Mouse (Mus musculus) limb, embryonic 13.5 days (tissue): ENCODE data around the gene Lrrc26. TPM values are rescaled to one million over a fixed set of nuclear protein-coding genes. Genes with fewer than 3 reads are reported as not detected.
A peak's percentile ranks its signal among the peaks of the same experiment; 100 is the strongest.

ENCODE experiments used
- ATAC-seq: fragments of 200-750 bp; cut with Nextera tagmentation; 2 replicates; pipeline ENCODE4 v1.8.0; 2017; ENCODE audit warnings: low read depth, moderate number of reproducible peaks, moderate TSS enrichment; ENCODE audit not compliant: low FRiP score
- H3K27ac ChIP-seq: fragments of 300-500 bp; sonication (generic); 2 replicates; pipeline ENCODE4 v1.5.1; 2015; ENCODE audit warnings: inconsistent platforms, mild to moderate bottlenecking, moderate library complexity
- H3K27me3 ChIP-seq: fragments of 300-500 bp; sonication (generic); 2 replicates; pipeline ENCODE4 v1.6.1; 2015; ENCODE audit warnings: mild to moderate bottlenecking, inconsistent platforms
- H3K36me3 ChIP-seq: fragments of 300-500 bp; sonication (generic); 2 replicates; pipeline ENCODE4 v1.6.1; 2015; ENCODE audit warnings: inconsistent platforms, mild to moderate bottlenecking, moderate library complexity
- H3K4me1 ChIP-seq: fragments of 300-500 bp; sonication (generic); 2 replicates; pipeline ENCODE4 v1.6.1; 2015; ENCODE audit warnings: inconsistent platforms
- H3K4me2 ChIP-seq: fragments of 300-500 bp; sonication (generic); replicated peaks from 2 replicates; pipeline ENCODE4 v1.6.1; 2015; ENCODE audit warnings: inconsistent platforms, mild to moderate bottlenecking, moderate library complexity
- H3K4me3 ChIP-seq: fragments of 300-500 bp; sonication (generic); 2 replicates; pipeline ENCODE4 v1.5.1; 2015; ENCODE audit warnings: moderate library complexity, mild to moderate bottlenecking, inconsistent platforms
- H3K9ac ChIP-seq: fragments of 300-500 bp; sonication (generic); 2 replicates; pipeline ENCODE4 v1.6.1; 2015; ENCODE audit warnings: mild to moderate bottlenecking, inconsistent platforms
- H3K9me3 ChIP-seq: fragments of 300-500 bp; sonication (generic); 2 replicates; pipeline ENCODE4 v1.6.1; 2016; ENCODE audit warnings: inconsistent platforms
- WGBS: fragments of 180-500 bp; shearing (Covaris S2); methylation state at CpG from one replicate; pipeline ENCODE4 v1.1.7; 2015; 5-methylcytosine and 5-hydroxymethylcytosine counted together
- polyA plus RNA-seq: library from polyadenylated mRNA; unstranded; fragments of >200 nt; fragmentation: Nextera tagmentation; extraction: Ambion mirVana; gene quantifications from 2 replicates; pipeline ENCODE4 v1.2.1, GENCODE M21; 2015

Lrrc26 gene
- polyA plus RNA-seq, 1 experiment from 2014 or later: not detected

DNA sequence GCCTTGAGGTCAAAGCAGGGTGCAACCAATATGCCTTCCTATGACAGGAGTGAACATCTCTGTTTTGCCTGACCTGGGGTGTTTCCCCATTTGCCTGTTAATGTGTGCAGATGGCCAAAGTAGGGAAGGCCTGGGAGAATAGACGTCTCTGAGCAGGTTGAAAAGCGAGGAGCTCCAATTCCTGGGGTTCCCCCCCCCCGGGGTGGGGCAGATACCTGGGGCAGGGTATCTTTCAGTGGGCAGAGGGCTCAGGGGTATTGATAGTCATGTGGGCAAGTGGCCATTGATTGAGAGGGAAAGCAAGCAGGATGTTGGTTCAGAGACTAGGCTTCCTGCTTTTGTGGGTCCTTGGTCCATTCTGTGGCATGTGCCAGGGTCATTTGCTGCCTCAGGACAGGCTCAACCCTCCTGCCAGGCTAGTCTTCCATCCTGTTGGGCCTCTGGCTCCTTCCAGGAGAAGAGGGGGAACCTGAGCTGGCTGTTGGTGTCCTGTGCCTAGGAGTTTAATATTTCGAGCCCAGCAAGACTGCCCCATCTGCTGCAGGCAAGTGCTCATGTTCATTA is 21.9 kb upstream of the Lrrc26 start:
- Histone ChIP-seq H3K27me3 (peaks cover 22% of the 10 kb centered on the region), H3K27ac (no peak overlapping the region), H3K4me2 (no peak overlapping the region), H3K9me3 (no peaks in the 10 kb centered on the region), H3K36me3 (peaks cover 27% of the 10 kb centered on the region), H3K9ac (no peak overlapping the region), H3K4me3 (no peak overlapping the region), H3K4me1 (peaks cover 52% of the 10 kb centered on the region)
- 75% methylated on average over 4 of the region's 4 CpGs for WGBS
- no peak for ATAC-seq

DNA sequence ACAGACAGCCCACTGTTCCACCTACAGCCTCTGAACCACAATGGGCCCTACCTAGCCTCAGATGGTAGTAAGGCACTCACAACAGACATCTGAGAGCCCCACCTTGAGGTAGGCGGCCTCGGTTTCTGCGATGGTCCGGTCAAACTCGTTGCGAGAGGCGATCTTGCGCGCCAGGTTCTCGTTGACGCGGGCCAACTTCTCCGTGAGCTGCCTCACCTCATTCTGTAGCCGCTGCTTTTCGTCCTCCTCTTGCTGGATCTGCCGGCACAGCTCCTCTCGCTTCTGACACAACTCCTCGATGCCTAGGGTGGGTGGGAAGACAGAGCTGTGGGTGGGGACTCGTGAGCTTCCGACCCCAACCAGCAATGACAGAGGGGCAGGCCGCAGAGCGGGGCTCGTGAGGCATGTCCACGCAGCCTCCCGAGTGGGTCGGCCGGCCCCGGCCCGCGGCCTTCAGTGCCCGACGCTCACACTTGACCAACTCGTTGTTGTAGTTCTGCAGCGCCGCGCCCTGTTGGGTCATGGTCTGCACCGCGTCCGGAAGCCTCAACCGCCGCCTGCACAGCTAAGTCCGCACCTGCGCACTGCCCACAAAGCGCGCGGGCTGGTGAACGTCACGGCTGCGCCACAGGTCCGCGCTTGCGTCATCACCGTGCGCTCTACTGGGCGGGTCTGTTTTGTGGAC is 17.7 kb upstream of the Lrrc26 start, which contains the start of the genes Ssna1 and Anapc2:
TSS of gene Ssna1 (minus strand) at position 612 of the 685 bp plus-strand sequence.
TSS of gene Anapc2 (plus strand) at position 652 of the 685 bp plus-strand sequence.
- WGBS: under 1% methylated on average over 55 of the region's 55 CpGs
- Histone ChIP-seq H3K4me1 (peaks cover 28% of the 10 kb centered on the region), H3K4me3 (peak within 1 kb of the TSS; percentile 94), H3K27ac (peak within 1 kb of the TSS; percentile 72), H3K4me2 (peak within 1 kb of the TSS; percentile 93), H3K9me3 (no peaks in the 10 kb centered on the region), H3K9ac (peak within 1 kb of the TSS; percentile 93), H3K36me3 (peaks cover 65% of the 10 kb centered on the region), H3K27me3 (no peaks in the 10 kb centered on the region)
- peak; percentile 98 for ATAC-seq

DNA sequence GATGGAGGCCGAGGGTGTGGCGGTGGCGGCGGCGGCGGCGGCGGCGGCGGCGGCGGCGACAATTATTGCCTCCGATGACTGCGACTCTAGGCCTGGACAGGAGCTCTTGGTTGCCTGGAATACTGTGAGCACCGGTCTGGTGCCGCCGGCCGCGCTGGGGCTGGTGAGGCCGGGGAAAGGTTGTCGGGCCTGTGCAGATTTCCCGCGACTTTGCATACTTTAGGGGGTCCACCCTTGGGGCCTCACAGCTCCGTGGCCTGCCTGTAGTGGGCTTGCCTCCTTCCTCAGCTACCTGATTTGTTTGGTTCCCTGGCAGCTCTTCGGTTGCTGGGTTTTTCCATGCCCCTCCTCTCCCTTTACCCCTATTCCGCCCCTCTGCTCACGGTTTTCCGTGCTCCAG is 17.2 kb upstream of the Lrrc26 start:
- Histone ChIP-seq H3K9me3 (no peaks in the 10 kb centered on the region), H3K4me3 (peak overlapping the region; percentile 94), H3K27me3 (no peaks in the 10 kb centered on the region), H3K27ac (no peak overlapping the region), H3K4me1 (peaks cover 28% of the 10 kb centered on the region), H3K9ac (peak overlapping the region; percentile 93), H3K36me3 (peaks cover 70% of the 10 kb centered on the region), H3K4me2 (peak overlapping the region; percentile 93)
- peak; percentile 60 for ATAC-seq
- WGBS: 0% methylated on average over 28 of the region's 29 CpGs

DNA sequence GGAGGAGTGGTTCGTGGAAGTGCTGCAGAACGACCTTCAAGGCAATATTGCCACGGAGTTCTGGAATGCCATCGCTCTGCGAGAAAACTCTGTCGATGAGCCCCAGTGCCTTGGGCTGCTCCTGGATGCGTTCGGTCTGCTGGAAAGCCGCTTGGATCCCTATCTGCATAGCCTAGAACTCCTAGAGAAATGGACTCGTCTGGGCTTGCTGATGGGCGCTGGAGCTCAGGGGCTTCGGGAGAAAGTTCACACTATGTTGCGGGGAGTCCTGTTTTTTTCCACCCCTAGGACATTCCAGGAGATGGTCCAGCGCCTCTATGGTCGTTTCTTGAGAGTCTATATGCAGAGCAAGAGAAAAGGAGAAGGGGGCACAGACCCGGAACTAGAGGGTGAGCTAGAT is 16.7 kb upstream of the Lrrc26 start:
- H3K4me1 ChIP-seq: peaks cover 28% of the 10 kb centered on the region
- H3K4me2 ChIP-seq: peak overlapping the region; percentile 93
- peak overlapping the region; percentile 94 for H3K4me3 ChIP-seq
- H3K27me3 ChIP-seq: no peaks in the 10 kb centered on the region
- 39% methylated on average over 16 of the region's 16 CpGs for WGBS
- H3K36me3 ChIP-seq: peaks cover 75% of the 10 kb centered on the region
- no peaks in the 10 kb centered on the region for H3K9me3 ChIP-seq
- H3K9ac ChIP-seq: peak overlapping the region; percentile 93
- no peak for ATAC-seq
- no peak overlapping the region for H3K27ac ChIP-seq

DNA sequence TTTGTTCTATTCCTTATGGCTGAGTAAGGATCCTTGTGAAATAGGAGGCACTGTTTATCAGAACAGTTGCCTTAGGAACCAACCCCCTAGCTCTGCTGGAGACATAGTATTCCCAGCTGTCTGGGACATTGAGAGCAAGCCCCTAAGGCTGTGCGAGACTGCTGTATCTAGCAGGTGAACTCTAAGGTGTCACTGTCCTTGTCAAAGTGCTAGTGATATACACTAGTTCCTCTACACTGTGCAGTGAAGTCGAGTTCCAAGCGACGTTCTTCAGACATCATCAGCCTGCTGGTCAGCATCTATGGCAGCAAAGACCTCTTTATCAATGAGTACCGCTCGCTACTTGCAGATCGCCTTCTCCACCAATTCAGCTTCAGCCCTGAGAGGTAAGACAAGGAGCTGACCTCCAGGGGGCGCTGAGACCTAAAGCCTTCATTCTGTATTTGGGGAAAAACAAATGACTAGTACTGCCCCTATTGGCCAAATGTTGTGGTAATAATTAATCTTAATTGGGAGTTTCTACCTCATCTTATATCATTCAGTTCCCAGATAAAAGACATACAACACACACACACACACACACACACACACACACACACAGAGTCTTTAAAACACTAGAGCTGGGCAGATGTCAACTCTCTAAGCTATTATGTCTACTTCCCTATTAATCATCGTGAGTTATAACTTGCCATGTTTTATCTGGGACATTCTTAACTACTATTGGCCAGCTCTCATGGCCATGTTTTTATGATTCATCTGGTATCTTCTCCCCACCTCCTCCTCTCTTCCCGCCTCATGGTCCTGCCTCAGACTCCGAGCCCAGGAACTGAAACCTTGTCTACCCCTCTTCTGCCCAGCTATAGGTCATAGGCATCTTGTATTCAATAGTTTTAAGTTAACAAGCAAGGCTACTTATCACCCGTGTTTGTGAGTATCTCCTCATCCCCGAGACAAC is 10.5 kb upstream of the Lrrc26 start:
- Histone ChIP-seq H3K9me3 (no peaks in the 10 kb centered on the region), H3K9ac (no peak overlapping the region), H3K27ac (no peak overlapping the region), H3K4me2 (no peak overlapping the region), H3K4me1 (peaks cover 2% of the 10 kb centered on the region; the same call in 1 of the 2 replicates), H3K4me3 (no peak overlapping the region), H3K36me3 (peaks cover 98% of the 10 kb centered on the region), H3K27me3 (no peaks in the 10 kb centered on the region)
- 0 out of 2 replicates have a peak, but pooled peaks have one; percentile 28 for ATAC-seq
- WGBS: 65% methylated on average over 13 of the region's 13 CpGs

DNA sequence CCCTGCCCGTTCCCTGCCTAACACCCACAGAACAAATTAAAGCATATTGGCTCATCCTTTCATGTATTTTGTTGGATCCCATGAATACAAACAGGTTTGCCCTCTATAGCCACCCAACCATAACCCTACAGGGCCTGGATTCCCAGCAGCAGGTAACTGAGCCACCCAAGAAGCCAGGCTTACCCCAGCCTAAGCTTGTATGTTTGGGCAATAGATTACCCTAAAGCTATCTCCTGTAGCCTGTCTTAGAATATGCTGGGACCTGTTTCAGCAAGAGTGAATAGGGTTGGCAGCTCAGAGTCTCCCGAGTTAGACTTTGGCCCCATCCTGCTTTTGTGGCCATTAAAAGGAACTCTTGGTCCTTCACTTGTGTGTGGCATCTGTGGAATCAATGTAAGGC is 4.2 kb upstream of the Lrrc26 start:
- ATAC-seq: no peak
- peaks cover 10% of the 10 kb centered on the region; the same call in 1 of the 2 replicates for H3K4me1 ChIP-seq
- 89% methylated on average over 2 of the region's 2 CpGs for WGBS
- no peak overlapping the region for H3K27ac ChIP-seq
- no peak overlapping the region for H3K4me3 ChIP-seq
- H3K4me2 ChIP-seq: no peak overlapping the region
- H3K9ac ChIP-seq: no peak overlapping the region
- H3K36me3 ChIP-seq: peaks cover 58% of the 10 kb centered on the region
- peaks cover 47% of the 10 kb centered on the region for H3K27me3 ChIP-seq
- H3K9me3 ChIP-seq: no peaks in the 10 kb centered on the region

DNA sequence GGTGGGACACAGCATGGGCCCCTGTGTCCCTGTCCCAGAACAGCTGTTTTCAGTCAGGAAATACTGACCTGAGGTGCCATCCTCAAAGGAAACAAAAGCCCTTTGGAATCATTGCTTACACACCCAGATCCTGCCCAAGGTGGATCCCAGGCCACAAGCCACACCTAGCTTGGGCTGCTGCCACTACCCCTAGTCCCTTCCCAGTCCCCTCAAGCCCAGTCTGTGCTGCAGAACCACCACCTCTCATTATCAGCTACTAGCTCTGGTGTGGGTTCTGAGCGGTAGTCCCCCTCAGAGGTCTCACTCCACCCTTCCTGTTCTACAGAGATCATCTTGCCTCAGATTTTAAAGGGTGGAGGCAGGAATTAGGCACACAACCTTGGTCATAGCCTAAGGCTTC is 3.4 kb upstream of the Lrrc26 start:
- Histone ChIP-seq H3K4me2 (no peak overlapping the region), H3K9ac (no peak overlapping the region), H3K27ac (no peak overlapping the region), H3K4me1 (peaks cover 16% of the 10 kb centered on the region; the same call in 1 of the 2 replicates), H3K27me3 (peaks cover 55% of the 10 kb centered on the region), H3K4me3 (no peak overlapping the region), H3K36me3 (peaks cover 50% of the 10 kb centered on the region), H3K9me3 (no peaks in the 10 kb centered on the region)
- ATAC-seq: no peak
- 72% methylated on average over 1 of the region's 1 CpGs for WGBS

DNA sequence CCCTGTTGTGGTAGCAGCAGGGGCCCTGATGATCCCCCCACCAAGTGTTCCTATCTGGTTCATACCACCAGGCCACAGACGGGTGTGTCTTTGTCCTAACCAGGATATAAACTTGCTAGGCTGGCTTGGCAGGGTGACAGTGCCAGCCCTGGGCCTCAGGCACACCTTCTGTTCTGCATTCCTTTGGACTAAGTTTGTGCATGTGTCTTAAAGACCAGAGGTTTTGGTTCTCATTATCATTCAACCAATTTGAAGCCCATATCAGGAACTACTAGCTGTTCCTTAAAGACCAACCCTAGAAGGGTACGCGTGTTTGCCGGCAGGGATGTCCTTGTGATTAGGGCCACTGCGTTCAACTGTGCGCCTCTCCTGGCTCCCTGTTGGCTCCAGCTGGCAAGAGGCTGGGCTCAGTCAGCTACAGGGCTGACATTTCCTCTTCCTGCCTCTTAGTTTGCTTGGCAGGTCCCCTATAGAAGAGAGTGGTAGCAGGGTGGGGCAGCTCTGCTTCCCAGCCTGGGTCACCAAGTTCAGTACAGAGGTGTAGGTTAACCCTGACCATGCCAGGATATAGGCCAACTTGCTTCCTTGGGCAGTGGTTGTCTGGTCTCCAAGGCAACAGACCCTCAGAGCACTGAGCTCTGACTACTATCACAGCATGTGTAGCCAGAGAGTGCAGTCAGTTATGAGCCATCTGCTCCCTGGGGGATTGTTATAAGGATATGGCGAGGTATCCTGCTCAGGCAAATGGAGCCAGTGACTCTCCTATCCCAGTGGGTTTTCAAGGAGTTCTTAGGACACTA is 2.7 kb upstream of the Lrrc26 start:
- Histone ChIP-seq H3K4me1 (peaks cover 18% of the 10 kb centered on the region), H3K36me3 (peaks cover 45% of the 10 kb centered on the region), H3K27me3 (peaks cover 62% of the 10 kb centered on the region), H3K4me3 (no peak overlapping the region), H3K4me2 (no peak overlapping the region), H3K9me3 (no peaks in the 10 kb centered on the region), H3K9ac (no peak overlapping the region), H3K27ac (no peak overlapping the region)
- 51% methylated on average over 7 of the region's 7 CpGs for WGBS
- ATAC-seq: no peak

DNA sequence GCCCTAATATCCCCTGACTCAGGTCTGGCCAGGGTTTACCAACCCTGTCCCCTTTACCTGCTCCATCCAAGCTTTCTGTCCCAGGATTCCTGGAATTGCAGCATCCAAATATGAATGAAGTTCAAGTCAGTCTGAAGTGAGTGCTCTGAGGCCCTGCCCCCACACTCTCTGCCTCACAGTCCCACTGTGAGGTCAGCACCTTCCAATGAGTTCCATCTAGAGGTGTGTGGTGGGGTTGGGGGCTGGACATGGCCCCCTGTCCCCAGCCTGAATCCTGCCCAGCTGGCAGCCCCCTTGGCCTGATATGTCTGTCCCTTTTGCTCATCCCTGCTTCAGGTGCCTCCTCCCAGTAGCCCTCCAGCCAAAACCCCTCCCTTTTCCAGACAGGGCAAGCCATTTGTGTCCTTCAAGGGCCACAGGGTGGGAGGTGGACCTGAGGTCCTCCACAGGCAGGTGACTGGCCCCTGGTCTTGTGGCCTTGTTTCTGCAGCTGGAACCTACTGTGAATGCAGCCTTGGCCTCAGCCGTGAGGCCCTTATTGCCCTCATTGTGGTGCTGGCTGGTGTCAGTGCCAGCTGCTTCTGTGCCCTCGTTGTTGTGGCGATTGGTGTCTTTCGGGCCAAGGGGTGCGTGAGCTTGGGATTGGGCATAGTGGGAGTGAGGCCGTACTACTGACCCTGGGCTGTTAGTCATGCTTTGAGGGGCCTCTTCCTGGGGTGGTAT is 1.6 kb upstream of the Lrrc26 start, which contains the start of gene Tmem210:
TSS of gene Tmem210 (plus strand) at position 219 of the 723 bp plus-strand sequence.
- Histone ChIP-seq H3K27ac (no peak within 1 kb of the TSS), H3K4me2 (no peak within 1 kb of the TSS), H3K27me3 (peaks cover 73% of the 10 kb centered on the region), H3K9ac (no peak within 1 kb of the TSS), H3K9me3 (no peaks in the 10 kb centered on the region), H3K36me3 (peaks cover 35% of the 10 kb centered on the region), H3K4me3 (no peak within 1 kb of the TSS), H3K4me1 (peaks cover 24% of the 10 kb centered on the region)
- no peak for ATAC-seq
- WGBS: 88% methylated on average over 6 of the region's 6 CpGs

DNA sequence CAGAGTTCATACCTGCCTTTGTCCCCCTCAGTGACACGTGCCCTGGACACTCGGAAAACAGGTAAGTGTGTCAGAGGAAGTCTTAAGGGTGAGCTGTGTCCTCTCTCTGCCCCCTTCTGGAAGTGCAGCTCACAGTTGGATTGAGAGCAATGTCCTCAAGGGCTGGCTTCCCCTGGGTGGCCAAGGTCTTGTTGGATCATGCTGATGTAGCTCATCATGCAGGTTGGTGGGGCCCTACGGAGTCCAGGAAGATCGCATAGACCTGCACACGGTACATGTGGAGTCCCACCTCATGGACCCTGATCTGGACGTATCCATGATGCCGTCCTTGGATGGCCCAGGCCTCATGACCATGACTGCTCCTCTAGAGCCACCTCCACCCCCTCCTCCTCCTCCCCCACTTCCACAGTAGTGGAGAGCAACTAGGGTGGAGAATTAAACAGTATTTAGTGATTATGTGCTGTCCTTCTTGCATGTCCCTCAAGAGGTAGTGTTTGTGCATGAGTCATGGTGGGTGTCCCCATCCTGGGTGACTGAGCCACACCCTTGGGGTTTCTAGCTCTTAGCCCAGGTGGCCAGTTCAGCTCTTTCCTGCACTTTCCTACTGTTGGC is 875 bp upstream of the Lrrc26 start:
- Histone ChIP-seq H3K9ac (no peak overlapping the region), H3K27ac (no peak overlapping the region), H3K36me3 (peaks cover 27% of the 10 kb centered on the region), H3K4me3 (no peak overlapping the region), H3K4me1 (peaks cover 24% of the 10 kb centered on the region), H3K27me3 (peaks cover 80% of the 10 kb centered on the region), H3K9me3 (no peaks in the 10 kb centered on the region), H3K4me2 (no peak overlapping the region)
- 84% methylated on average over 7 of the region's 7 CpGs for WGBS
- ATAC-seq: no peak
